Mouse (Mus musculus) thymus, postnatal 0 days (tissue): Measurements from ENCODE around the gene Ermard. TPM values are rescaled to one million over a fixed set of nuclear protein-coding genes. Genes with fewer than 3 reads are reported as not detected.
"Not testable (repeated sequence)": the region's sequence is repeated elsewhere in the genome, so short reads cannot be mapped to it uniquely, and the experiment has no call there.

ENCODE experiments used
- DNase-seq: peaks from one replicate; pipeline ENCODE4 v3.0.0-alpha.2; 2015; ENCODE audit warnings: low spot score
- polyA plus RNA-seq: library from polyadenylated mRNA; unstranded; fragments of >200 nt; fragmentation: Nextera tagmentation; extraction: Ambion mirVana; gene quantifications from 2 replicates; pipeline ENCODE4 v1.2.1, GENCODE M21; 2015

The Ermard gene
- polyA plus RNA-seq: 63.6 and 89.5 TPM in 2 replicates

DNA sequence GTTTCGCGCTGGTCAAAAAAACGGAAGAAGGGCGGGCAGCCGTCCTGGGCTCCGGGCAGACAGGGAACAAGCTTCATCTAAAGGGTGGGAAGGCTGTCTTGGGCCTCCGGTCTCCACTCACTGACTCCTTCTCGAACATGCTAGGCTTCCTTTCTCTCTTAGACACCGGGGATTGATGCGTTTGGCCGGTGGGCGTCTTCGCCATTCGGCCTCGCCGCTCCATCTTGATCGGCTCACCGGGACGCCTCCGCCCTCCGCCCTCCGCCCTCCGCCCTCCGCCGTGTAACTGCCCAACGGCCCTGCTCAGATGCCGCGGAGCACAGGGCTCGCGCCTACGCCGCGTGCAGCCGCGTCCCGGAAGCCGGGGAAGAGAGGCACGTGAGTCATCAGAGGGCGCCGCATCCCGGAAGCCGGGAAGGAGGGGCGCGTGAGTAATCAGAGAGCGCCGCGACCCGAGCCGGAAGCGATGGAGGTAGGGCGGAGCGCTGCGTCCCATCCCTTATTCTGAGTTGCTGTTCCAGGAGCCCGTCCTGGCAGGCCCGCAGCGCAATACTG is at the start of gene Ermard, which contains the start of the genes Tcte3 and Gm3448:
Gene Ermard, plus strand, starts transcription at position 34 of the 555 bp plus-strand sequence.
Gene Tcte3, minus strand, starts transcription at position 314 of the 555 bp plus-strand sequence.
Gene Gm3448, minus strand, starts transcription at position 363 of the 555 bp plus-strand sequence.
- DNase-seq: not testable (repeated sequence)

DNA sequence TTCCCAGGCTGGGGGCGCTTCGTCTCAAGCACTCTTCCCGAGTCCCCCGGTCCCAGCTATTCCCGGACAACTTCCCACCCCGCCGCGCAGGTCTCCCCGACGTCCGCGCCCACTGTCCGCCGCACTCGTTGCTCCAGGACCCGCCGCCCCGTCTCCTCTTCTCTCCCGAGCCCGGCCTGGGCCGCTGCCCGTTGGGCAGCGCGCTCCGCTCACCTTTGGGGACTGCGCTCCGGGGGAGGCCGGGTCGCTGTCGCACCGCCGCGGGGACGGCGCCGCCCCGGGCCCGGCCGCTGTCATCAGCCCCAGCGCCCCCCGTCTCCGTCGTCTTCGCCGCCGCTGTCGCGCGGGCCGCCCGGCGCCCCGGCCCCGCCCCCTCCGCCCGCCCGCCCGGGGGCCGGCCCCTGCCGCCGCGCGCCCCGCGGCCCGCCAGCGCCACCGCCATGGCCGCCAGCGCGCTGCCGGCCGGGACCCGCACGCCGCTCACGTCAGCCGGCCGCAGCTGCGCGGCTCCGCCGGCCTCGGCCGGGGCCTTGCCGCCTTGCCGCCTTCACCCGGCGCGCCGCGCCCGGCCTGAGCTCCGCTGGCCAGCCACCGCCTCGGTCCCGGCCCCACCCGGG is 48.4 kb upstream of the Ermard start:
- not testable (repeated sequence) for DNase-seq

DNA sequence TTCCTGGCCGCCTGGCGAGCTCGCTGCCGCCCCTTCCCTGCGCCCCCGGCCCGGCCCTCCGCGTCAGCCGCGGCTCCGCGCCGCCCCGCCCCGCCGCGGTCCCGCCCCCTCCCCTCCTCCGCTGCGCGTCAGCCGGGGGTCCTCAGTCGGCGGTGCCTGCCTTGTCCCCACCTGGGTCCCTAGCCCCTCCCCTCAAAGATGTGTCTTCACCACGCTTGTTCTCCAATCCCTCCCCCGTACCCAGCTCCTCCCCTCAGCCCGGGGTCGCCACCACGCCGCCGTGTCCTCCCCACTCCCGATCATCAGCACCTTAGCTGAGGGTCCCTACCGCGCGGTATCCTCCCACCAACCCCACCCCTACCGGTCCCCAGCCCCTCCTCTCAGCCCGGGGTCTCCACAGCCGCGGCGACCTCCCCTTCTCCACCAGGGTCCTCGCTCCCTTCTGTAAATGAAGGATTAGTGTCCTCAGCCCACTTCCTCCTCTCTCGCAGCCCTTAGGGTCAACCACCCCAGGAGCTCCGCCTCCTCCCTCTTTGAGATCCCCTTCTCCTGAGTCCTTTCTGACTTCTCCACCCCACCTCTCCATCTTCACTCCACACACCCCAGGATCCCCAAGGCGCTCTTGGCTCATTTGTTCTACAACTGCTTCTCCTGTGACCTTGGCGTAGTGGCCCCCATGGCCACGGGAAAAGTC is 47.7 kb upstream of the Ermard start:
- DNase-seq: not testable (repeated sequence)

DNA sequence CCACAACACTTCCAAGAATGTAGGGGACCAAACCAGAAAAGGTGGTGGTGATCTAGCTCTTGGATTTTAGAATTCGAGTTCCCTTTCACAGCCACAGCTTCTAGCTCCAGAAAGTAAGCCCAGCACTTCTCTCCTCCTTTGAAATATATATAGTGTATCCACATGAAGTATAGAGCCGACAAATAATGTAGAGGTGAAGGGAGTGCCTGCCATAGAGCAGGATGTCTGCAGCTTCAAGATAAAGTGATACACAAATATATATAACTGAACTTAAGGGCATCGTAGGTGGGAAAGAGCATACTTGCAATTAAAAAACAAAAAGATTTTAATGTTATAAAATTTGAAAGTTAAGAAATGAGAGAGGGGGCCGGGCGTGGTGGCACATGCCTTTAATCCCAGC is 46.9 kb upstream of the Ermard start:
- DNase-seq: not testable (repeated sequence)

GRCm38 (mm10) chr17:15000047-15000446 is 41.0 kb upstream of the Ermard start:
- not testable (repeated sequence) for DNase-seq

- not testable (repeated sequence) for DNase-seq
Observed at GRCm38 (mm10) chr17:15009088-15009487, 31.9 kb upstream of the Ermard start.

DNA sequence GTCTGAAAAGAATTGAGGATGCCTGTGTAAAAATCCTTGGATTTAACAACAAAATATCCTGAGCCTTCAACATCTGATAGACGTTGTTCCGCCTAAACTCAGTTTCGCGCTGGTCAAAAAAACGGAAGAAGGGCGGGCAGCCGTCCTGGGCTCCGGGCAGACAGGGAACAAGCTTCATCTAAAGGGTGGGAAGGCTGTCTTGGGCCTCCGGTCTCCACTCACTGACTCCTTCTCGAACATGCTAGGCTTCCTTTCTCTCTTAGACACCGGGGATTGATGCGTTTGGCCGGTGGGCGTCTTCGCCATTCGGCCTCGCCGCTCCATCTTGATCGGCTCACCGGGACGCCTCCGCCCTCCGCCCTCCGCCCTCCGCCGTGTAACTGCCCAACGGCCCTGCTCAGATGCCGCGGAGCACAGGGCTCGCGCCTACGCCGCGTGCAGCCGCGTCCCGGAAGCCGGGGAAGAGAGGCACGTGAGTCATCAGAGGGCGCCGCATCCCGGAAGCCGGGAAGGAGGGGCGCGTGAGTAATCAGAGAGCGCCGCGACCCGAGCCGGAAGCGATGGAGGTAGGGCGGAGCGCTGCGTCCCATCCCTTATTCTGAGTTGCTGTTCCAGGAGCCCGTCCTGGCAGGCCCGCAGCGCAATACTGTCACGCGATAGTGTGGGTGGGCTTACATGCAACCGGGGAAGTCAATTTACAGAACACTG is 31.1 kb upstream of the Ermard start, which contains the start of gene Gm3435:
Gene Gm3435, plus strand, starts transcription at position 471 of the 708 bp plus-strand sequence.
- DNase-seq: not testable (repeated sequence)

- DNase-seq: not testable (repeated sequence)
Observed at GRCm38 (mm10) chr17:15021503-15022220, 19.3 kb upstream of the Ermard start.

DNA sequence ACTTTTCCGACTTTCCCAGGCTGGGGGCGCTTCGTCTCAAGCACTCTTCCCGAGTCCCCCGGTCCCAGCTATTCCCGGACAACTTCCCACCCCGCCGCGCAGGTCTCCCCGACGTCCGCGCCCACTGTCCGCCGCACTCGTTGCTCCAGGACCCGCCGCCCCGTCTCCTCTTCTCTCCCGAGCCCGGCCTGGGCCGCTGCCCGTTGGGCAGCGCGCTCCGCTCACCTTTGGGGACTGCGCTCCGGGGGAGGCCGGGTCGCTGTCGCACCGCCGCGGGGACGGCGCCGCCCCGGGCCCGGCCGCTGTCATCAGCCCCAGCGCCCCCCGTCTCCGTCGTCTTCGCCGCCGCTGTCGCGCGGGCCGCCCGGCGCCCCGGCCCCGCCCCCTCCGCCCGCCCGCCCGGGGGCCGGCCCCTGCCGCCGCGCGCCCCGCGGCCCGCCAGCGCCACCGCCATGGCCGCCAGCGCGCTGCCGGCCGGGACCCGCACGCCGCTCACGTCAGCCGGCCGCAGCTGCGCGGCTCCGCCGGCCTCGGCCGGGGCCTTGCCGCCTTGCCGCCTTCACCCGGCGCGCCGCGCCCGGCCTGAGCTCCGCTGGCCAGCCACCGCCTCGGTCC is 17.0 kb upstream of the Ermard start:
- not testable (repeated sequence) for DNase-seq

DNA sequence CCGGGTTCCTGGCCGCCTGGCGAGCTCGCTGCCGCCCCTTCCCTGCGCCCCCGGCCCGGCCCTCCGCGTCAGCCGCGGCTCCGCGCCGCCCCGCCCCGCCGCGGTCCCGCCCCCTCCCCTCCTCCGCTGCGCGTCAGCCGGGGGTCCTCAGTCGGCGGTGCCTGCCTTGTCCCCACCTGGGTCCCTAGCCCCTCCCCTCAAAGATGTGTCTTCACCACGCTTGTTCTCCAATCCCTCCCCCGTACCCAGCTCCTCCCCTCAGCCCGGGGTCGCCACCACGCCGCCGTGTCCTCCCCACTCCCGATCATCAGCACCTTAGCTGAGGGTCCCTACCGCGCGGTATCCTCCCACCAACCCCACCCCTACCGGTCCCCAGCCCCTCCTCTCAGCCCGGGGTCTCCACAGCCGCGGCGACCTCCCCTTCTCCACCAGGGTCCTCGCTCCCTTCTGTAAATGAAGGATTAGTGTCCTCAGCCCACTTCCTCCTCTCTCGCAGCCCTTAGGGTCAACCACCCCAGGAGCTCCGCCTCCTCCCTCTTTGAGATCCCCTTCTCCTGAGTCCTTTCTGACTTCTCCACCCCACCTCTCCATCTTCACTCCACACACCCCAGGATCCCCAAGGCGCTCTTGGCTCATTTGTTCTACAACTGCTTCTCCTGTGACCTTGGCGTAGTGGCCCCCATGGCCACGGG is 16.4 kb upstream of the Ermard start:
- not testable (repeated sequence) for DNase-seq

GRCm38 (mm10) chr17:15025513-15025912 is 15.5 kb upstream of the Ermard start:
- not testable (repeated sequence) for DNase-seq

- DNase-seq: not testable (repeated sequence)
Observed at GRCm38 (mm10) chr17:15031414-15031813, 9.6 kb upstream of the Ermard start.

GRCm38 (mm10) chr17:15040455-15040854 is 553 bp upstream of the Ermard start:
- not testable (repeated sequence) for DNase-seq

- not testable (repeated sequence) for DNase-seq
Observed at GRCm38 (mm10) chr17:15050338-15050737, 9.3 kb downstream of the Ermard start.

DNA sequence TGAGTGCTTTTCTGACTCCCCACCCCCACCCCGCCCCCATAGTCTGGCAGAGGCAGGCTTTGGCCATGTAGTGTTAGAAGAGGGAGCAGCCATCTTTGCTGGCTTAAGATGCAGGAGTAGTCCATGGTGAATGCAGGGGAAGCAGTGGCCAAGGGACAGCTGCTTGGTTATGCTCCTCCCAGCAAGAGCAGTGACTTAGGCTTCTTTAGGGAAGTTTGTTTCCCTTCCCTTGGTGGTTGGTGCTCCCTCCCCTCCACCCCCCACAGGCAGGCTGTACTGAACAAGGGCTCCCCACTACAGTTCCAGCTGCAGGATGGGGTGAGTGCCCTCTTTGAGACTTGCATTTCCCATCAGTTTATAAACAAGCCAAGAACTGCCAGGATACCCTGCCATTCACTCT is 11.8 kb downstream of the Ermard start:
- DNase-seq: not testable (repeated sequence)

GRCm38 (mm10) chr17:15053183-15053828 is 12.3 kb downstream of the Ermard start:
- not testable (repeated sequence) for DNase-seq

GRCm38 (mm10) chr17:15053829-15054200 is 12.8 kb downstream of the Ermard start:
- DNase-seq: not testable (repeated sequence)

DNA sequence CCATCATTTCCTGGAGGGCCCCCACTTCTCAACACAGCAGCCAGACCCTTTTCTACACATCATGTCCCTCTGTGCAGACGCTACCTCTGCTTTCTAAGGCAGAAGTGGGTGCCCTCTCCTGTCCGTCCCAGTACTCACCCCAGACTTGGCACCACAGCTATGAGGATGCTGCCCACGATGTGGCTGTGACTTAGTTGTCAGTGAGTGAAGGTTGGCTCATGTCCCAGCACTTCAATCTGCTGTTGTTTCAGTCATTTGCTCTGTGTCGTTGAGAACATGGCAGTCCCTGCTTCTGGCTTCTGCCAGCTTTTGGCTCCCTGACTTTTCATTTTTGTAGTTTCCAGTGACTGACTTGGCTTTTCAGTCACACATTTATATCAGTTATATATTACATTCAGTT is 14.9 kb downstream of the Ermard start:
- no peak for DNase-seq

GRCm38 (mm10) chr17:15058161-15058591 is 17.2 kb downstream of the Ermard start:
- DNase-seq: no peak
